Mouse (Mus musculus) T-helper 1 cell (primary cell): ENCODE results near the gene Hspb3.

Experiments
- in situ Hi-C: fragments of 300-600 bp; cut with MboI, MseI; formaldehyde crosslinking; loops from one replicate; pipeline ENCODE4 v1.15.1; 2025; ENCODE audit warnings: high pct_unique_total_duplicates

The Hspb3 gene

GRCm38 (mm10) chr13:113663151-113663779 lies at the start of gene Hspb3:
Hspb3 (minus strand) TSS chr13:113663676.
- in situ Hi-C loops = loop anchor here (25.0 kb wide), 1 partner anchor 601 kb away; no protein-coding TSS in a partner anchor

DNA sequence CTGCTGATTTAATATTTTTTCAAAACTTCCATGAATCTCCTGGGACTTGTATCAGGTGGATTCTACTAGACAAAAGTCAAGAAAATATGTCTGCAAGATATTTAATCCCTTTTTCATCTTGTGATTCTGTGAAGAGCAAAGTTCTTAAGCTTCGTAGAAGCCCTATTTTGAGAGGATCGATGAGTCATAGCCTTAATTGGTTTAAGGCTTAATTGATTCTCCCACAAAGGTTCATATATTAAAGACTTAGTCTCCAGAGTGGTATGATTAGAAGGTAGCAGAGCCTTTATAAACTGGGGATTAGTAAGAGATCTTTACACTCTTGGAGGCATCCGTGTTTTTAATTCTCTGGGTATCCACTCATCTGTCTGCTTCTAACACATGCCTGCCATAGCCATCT lies 49.7 kb upstream of the Hspb3 start:
- in situ Hi-C loops = loop anchor here (10.0 kb wide), 1 partner anchor 402 kb away; no protein-coding TSS in a partner anchor

GRCm38 (mm10) chr13:113706183-113706582 lies 42.7 kb upstream of the Hspb3 start:
- in situ Hi-C loops = loop anchor here (10.0 kb wide), 1 partner anchor 1851 kb away; no protein-coding TSS in a partner anchor

- in situ Hi-C loops = loop anchor here (10.0 kb wide), 1 partner anchor 1846 kb away; no protein-coding TSS in a partner anchor
These were observed 37.7 kb upstream of the Hspb3 start for GRCm38 (mm10) chr13:113701185-113701584.

- in situ Hi-C loops = loop anchor here (10.0 kb wide), 1 partner anchor 1845 kb away; no protein-coding TSS in a partner anchor
These were observed 36.5 kb upstream of the Hspb3 start for GRCm38 (mm10) chr13:113699928-113700327.

GRCm38 (mm10) chr13:113699415-113699873 lies 36.0 kb upstream of the Hspb3 start:
- in situ Hi-C loops = no loop called here

DNA sequence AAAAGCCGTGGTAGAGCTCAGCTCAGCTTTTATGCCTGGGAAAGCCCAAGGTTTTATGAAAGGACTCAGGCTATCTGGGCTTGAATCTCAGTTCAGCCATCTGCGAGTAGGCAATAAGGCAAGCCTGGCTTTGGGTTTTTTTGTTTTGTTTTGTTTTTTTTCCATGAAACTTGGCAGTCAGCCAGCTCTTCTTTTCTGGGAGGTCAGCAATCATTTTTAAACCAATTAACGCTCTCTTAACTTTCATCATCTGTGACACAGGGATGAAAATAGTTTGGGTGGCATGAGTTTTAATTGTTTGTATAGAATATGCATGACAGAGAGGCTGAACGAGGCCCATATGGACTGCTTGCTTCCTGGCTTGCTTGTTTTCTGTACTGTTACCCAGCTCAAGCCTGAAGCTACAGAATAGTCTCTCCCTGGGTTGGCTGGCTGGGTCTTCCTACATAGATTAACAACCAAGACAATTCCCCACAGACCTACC lies 33.4 kb upstream of the Hspb3 start:
- in situ Hi-C loops = no loop called here

GRCm38 (mm10) chr13:113693383-113693782 lies 29.9 kb upstream of the Hspb3 start:
- in situ Hi-C loops = loop anchor here (5.0 kb wide), 1 partner anchor 174 kb away; no protein-coding TSS in a partner anchor

- in situ Hi-C loops = loop anchor here (5.0 kb wide), 1 partner anchor 176 kb away; no protein-coding TSS in a partner anchor
These were observed 28.2 kb upstream of the Hspb3 start for GRCm38 (mm10) chr13:113691644-113692043.

- in situ Hi-C loops = loop anchor here (5.0 kb wide), 1 partner anchor 177 kb away; no protein-coding TSS in a partner anchor
These were observed 26.4 kb upstream of the Hspb3 start for GRCm38 (mm10) chr13:113689883-113690282.

GRCm38 (mm10) chr13:113686691-113687121 lies 23.2 kb upstream of the Hspb3 start:
- in situ Hi-C loops = no loop called here

DNA sequence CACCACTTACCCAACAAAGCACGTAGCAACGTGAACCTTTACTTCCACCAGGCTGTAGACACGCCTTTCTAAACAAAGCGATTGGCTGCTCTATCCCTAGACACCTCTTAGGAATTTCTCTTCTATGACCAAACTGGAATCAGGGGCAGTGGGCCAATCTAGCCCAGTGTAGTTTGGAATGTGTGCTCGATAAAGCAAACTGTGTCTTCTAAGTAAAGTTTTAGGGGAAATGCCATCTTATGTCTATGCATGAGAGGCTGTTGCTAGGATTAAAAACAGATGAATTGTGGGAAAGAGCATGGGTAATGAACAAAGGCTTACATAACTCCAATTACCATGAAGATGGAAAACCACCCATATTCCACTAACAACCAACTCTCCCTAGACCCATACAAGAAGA lies 19.3 kb upstream of the Hspb3 start:
- in situ Hi-C loops = no loop called here

DNA sequence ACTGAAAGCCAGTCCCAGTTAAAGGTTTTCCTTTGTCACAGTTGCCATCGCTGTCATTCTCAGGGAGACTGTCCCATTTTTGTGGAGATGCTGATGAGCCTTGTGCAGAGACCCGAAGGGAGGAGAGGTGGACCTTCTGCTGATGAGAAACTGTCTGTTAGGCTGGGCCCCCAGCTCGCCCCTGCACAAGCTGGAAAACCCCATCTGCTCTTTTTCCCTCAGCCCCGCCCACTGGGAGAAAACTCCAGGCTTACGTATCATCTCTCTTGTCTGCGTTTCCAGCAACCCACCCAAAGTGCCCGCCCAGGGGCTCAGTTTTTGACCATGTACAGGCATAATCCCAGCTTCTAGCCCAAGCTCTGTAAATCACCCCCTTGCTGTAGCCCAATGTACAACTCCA lies 17.2 kb upstream of the Hspb3 start:
- in situ Hi-C loops = no loop called here

GRCm38 (mm10) chr13:113669459-113670077 lies 6.1 kb upstream of the Hspb3 start:
- in situ Hi-C loops = loop anchor here (25.0 kb wide), 1 partner anchor 607 kb away; no protein-coding TSS in a partner anchor

GRCm38 (mm10) chr13:113663883-113664282 lies 407 bp upstream of the Hspb3 start:
- in situ Hi-C loops = loop anchor here (25.0 kb wide), 1 partner anchor 602 kb away; no protein-coding TSS in a partner anchor

DNA sequence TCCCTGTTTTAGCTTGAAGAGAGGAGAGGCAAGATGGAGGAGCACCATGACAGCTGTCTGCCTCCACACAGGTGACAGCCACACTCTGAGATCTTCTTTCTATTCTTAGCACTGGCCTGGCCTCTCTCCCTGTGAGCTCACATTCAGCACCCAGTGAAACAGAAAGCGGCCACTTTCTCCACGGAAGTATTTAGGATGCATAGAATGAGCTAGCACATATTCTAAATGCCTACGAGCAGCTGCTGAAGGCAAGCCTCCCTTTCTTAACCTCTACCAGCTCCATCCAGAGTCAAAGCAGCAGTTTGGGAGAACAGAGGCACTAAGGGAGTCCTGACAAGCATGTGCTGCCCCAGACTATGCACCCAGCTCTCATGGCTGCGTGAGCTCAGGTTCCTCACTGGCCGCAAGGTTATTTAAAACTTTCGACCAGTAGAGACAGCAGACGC lies 1.6 kb downstream of the Hspb3 start:
- in situ Hi-C loops = loop anchor here (25.0 kb wide), 1 partner anchor 600 kb away; no protein-coding TSS in a partner anchor

DNA sequence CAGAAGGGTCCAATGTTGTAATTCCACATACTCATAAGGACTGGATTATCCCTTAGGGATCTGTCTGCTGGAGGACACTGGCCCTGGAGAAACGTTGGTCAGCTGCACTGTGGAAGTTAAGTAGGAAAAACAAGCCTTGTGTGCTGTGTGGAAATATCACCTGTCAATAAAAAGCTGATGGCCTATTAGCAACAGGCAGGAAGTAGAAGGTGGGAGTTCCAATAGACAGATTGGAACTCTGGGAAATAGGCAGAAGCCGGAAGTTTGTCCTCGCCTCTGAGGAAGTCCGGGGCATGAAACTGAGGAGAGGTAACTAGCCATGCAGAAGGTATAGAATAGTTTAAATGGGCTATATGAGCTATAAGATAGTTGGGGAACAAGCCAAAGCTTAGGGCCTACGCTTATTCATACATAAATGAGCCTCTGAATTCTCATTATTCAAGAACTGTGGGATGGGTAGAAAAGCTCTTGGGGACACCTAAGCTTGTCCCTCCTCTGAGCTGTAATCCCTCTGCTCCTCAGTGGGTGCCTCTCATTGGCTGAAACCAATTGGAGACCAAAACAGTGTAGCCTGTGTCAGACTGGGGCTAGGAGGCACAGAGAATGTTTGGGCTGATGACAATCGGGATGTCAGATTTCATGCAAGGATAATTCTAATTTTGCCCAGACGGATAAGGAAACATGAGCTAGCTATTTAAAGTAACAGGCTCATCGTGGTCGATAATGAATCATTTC lies 2.7 kb downstream of the Hspb3 start:
- in situ Hi-C loops = loop anchor here (25.0 kb wide), 1 partner anchor 598 kb away; no protein-coding TSS in a partner anchor

DNA sequence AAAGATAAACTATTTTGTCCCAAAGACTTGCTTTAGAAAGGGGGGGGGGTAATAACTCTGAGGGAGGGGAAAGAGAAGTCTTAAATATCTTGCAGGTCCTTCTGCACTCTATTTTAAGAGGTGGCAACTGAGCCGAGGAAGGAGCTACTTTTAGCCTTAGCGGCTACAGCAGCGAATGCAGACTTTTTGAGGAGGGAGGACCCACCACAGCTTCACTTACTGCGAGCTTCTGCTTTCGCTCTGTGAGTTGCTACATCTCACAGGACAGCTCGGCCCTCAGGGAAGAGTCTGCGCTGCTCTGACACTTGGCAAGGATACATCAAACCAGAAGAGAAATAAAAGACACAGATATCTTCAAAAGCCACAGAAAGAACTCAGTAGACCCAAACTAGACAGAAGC lies 6.3 kb downstream of the Hspb3 start:
- in situ Hi-C loops = loop anchor here (25.0 kb wide), 1 partner anchor 595 kb away; no protein-coding TSS in a partner anchor

DNA sequence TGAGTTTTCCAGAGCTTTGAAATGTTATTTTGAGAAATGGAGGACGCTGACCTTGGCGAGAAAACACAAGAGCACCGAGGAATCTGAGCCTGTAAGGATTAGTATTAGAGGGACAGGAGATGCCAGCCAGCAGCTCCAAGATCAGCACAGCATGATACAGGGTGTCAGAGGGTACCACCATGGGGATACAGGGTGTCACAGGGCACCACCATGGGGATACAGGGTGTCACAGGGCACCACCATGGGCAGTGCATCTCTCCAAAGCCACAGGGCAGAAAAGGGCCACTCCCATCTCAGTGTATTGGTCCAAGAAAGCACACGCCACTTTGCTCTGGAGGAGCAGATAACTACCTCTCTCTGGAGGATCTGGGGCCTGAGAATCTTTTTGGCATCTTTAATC lies 6.8 kb downstream of the Hspb3 start:
- in situ Hi-C loops = loop anchor here (25.0 kb wide), 1 partner anchor 594 kb away; no protein-coding TSS in a partner anchor

- in situ Hi-C loops = loop anchor here (25.0 kb wide), 1 partner anchor 593 kb away; no protein-coding TSS in a partner anchor
These were observed 8.0 kb downstream of the Hspb3 start for GRCm38 (mm10) chr13:113655511-113655910.

DNA sequence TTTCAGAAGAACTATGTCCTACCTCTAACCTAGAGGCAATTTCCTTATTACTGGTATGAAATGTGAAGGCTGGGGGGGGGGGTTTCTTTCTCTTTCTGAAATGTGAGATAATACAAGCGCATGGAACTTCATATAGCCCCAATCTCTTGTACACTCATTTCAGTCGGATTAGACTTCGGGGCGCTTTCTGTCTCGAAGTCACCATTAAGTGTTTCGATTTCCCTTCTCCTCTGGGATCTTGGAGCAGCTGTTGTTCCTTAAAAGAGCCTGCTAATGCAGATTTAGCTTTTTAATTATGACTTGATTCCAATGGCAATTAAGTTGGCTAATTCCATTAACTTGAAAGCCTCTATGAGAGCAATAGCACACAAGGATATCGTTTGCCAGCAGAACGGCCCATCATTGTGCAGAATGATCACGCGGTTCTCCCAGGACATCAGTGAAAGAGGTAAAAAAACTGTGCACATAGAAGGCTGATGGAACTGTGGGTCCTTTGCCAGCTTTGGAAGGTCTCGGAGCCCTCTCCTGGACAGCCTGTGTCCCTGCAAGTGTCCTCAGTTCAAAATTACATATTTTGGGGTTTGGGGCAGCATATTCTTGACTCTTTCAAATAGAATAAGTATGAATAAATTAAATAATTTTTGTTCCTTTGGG lies 22.4 kb downstream of the Hspb3 start:
- in situ Hi-C loops = loop anchor here (10.0 kb wide), 1 partner anchor 1066 kb away; no protein-coding TSS in a partner anchor
